Mouse (Mus musculus) liver, adult 2 months (tissue): Measurements from ENCODE around the gene Scn3b. TPM values are rescaled to one million over a fixed set of nuclear protein-coding genes. Genes with fewer than 3 reads are reported as not detected.

Experiments used
- DNase-seq: peaks from one replicate; pipeline ENCODE4 v3.0.0-alpha.2; 2011; ENCODE audit warnings: low read depth, low spot score; ENCODE audit errors: extremely low read depth
- H3K27ac ChIP-seq: fragments of 200-500 bp; replicated peaks from 2 replicates; pipeline ENCODE4 v1.5.1; 2012; ENCODE audit warnings: low read depth, mild to moderate bottlenecking, control low read depth, inconsistent platforms, low read length; ENCODE audit not compliant: insufficient read depth
- H3K27me3 ChIP-seq: fragments of 200-500 bp; 2 replicates; pipeline ENCODE4 v1.6.1; 2012; ENCODE audit warnings: mild to moderate bottlenecking, moderate library complexity, low read length, inconsistent platforms; ENCODE audit not compliant: control insufficient read depth, insufficient read depth
- H3K36me3 ChIP-seq: fragments of 200-500 bp; 2 replicates; pipeline ENCODE4 v1.6.1; 2012; ENCODE audit warnings: low read length, inconsistent platforms; ENCODE audit not compliant: control insufficient read depth, insufficient read depth
- H3K4me1 ChIP-seq: fragments of 200-500 bp; 2 replicates; pipeline ENCODE4 v1.6.1; 2011; ENCODE audit warnings: low read length; ENCODE audit not compliant: control insufficient read depth, insufficient read depth
- H3K4me3 ChIP-seq: fragments of 200-500 bp; 2 replicates; pipeline ENCODE4 v1.5.1; 2011; ENCODE audit warnings: low read depth, mild to moderate bottlenecking, control low read depth, low read length, moderate library complexity; ENCODE audit not compliant: insufficient read depth
- H3K79me2 ChIP-seq: fragments of 200-500 bp; 2 replicates; pipeline ENCODE4 v1.6.1; 2012; ENCODE audit warnings: inconsistent platforms, mild to moderate bottlenecking, low read length, moderate library complexity; ENCODE audit not compliant: control insufficient read depth, insufficient read depth
- H3K9ac ChIP-seq: fragments of 200-500 bp; 2 replicates; pipeline ENCODE4 v1.6.1; 2012; ENCODE audit warnings: low read depth, mild to moderate bottlenecking, control low read depth, inconsistent platforms, low read length
- CTCF ChIP-seq: fragments of 200-500 bp; IDR thresholded peaks from 2 replicates; pipeline ENCODE4 v1.5.1; 2011; ENCODE audit warnings: low read depth, low read length, control low read depth
- POLR2A ChIP-seq: fragments of 200-500 bp; IDR thresholded peaks from 2 replicates; pipeline ENCODE4 v1.6.1; 2011; ENCODE audit warnings: low read length, control low read depth; ENCODE audit not compliant: insufficient read depth; ENCODE audit errors: extremely low read depth
- WGBS: fragments of 180-500 bp; shearing (Covaris S2); methylation state at CpG from one replicate; pipeline ENCODE4 v1.1.7; 2018; 5-methylcytosine and 5-hydroxymethylcytosine counted together
- polyA plus RNA-seq: library from polyadenylated mRNA; depleted of rRNA; stranded (reverse); fragments of >200 nt; gene quantifications from 2 replicates; pipeline ENCODE4 v1.2.3, GENCODE M21; 2012
- total RNA-seq: library from RNA; depleted of rRNA; stranded (reverse); fragments of >200 nt; gene quantifications from 2 replicates; pipeline ENCODE4 v1.2.3, GENCODE M21; 2014

Scn3b gene
- total and polyA plus RNA-seq, 2 experiments, result 0.09 TPM; not detected in 1

DNA sequence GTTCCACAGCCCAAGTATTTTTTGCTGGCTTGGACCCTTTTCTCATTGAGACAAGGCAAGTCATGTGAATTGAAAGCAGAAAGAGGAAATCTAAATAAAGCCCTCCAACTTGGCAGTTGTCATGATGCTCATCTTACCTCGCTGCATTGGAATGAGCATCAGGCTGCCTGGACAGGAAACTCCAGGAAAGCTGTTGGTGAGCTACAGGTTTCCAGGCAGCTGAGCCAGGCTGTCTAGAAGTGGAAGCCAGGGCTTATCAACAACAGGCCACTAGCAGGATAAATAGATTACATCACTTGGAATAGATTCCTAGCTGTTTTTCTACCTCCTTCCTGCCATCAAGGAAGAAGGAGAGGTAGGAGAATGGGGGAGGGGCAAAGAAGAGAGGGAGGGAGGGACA is 19.9 kb upstream of the Scn3b start:
- TF ChIP-seq CTCF, result no peak
- no peak for TF ChIP-seq POLR2A
- Histone ChIP-seq H3K4me1 (no peaks in the 10 kb centered on the region; the same call in 1 of the 2 replicates), H3K27me3 (no peaks in the 10 kb centered on the region), H3K79me2 (no peaks in the 10 kb centered on the region), H3K27ac (no peak overlapping the region), H3K4me3 (no peak overlapping the region), H3K9ac (no peak overlapping the region), H3K36me3 (no peaks in the 10 kb centered on the region)
- WGBS, result 67% methylated on average over 1 of the region's 1 CpGs
- DNase-seq, result no peak

DNA sequence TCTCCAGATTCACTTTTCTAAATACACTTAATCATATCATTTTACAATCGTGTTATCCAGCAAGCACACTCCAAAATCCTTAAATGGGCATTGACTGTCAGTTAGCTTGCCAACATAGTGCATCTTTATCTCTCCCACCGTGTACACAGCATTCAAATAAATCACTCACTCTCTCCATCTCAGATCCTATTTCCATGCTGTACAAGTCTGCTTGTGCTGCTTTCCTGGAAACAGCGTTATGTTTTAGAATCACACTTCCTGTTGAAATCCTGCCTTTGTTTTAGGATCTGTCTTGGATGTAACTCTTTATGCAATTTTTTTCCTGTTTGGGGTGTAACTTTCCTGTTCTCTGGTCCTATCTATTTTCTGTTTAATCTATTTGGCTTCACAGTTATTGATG is 16.6 kb upstream of the Scn3b start:
- Histone ChIP-seq H3K4me1 (no peaks in the 10 kb centered on the region; the same call in 1 of the 2 replicates), H3K27ac (no peak overlapping the region), H3K9ac (no peak overlapping the region), H3K27me3 (no peaks in the 10 kb centered on the region), H3K79me2 (no peaks in the 10 kb centered on the region), H3K36me3 (no peaks in the 10 kb centered on the region), H3K4me3 (no peak overlapping the region)
- TF ChIP-seq CTCF, result no peak
- TF ChIP-seq POLR2A, result no peak
- no peak for DNase-seq
- WGBS, result 49% methylated on average over 3 of the region's 3 CpGs

DNA sequence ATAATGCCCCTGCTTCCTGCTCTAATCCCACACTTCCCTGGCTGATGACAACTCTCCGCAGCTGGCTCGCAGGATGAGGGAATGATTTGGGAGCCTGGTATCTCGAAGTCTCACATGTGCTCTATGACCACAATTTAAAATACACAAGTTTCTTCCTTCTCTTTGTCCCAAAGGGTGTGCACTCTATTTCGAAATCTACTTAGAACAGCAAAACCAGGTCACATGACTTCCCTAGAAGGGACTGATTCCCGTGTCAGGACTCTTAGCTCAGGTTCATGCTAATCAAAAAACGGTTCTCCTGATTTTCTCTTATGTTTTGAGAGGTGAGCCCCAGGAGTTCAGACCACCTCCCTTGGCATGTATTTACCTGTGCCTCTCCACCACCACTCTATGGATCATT is 5.1 kb upstream of the Scn3b start:
- Histone ChIP-seq H3K27me3 (peaks cover 4% of the 10 kb centered on the region), H3K4me3 (no peak overlapping the region), H3K9ac (no peak overlapping the region), H3K27ac (no peak overlapping the region), H3K4me1 (no peaks in the 10 kb centered on the region), H3K36me3 (no peaks in the 10 kb centered on the region), H3K79me2 (no peaks in the 10 kb centered on the region)
- TF ChIP-seq CTCF (no peak), POLR2A (no peak)
- WGBS, result 48% methylated on average over 6 of the region's 6 CpGs
- DNase-seq, result peak; percentile 15

DNA sequence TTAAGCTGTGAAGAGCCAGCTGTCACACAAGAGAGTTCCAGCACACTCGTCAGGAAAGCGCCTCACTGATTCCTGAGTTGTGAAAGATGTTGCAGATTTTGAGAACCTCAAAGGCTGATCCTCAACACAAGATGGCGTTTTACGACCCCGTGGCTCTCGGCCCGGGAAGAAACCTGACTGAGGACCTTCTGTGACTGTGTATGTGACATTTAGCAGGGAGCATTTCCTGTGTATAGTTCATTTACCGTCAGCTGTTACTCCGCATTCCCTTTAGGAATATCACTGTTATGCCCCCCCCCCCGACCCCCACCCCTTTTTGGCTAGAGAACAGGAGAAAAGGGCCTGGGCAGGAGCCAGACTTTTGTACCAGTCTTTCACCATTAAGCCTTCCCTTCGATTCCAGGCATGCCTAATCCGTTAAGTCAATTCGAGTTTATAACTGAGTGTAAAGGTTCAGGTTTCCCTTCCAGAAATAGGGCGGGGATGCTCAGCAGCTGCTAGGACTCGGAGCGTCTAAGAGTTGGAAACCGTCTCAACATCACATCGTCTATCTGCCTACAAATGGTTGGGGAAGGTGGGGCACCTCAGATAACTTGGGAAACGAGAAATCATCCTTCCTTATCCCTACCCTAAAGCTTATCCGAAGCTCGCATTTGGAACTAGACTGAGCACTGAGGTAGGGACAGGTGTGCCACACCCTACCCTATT is 823 bp upstream of the Scn3b start:
- Histone ChIP-seq H3K36me3 (no peaks in the 10 kb centered on the region), H3K79me2 (no peaks in the 10 kb centered on the region), H3K27me3 (peaks cover 4% of the 10 kb centered on the region), H3K4me1 (no peaks in the 10 kb centered on the region), H3K9ac (no peak overlapping the region), H3K27ac (no peak overlapping the region), H3K4me3 (no peak overlapping the region)
- no peak for DNase-seq
- TF ChIP-seq POLR2A, result no peak
- no peak for TF ChIP-seq CTCF
- 26% methylated on average over 21 of the region's 21 CpGs for WGBS

DNA sequence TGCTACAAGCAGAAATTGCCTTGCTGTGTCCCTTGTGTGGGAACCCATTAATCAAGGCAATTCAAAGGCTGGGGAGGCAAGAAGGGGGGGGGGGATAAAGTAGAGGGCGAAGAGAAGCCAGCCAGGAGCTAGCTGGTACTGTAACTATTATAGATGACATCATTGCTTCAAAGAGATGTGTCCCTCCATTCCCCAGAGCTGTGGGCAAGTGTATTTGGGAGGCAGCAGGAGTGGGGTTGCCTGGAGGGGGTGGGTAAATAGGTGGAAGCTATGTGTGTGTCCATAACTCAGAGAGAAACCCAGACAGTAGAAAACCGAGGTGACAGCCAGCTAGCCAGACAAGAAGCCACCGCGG is 292 bp upstream of the Scn3b start:
- Histone ChIP-seq H3K4me3 (no peak overlapping the region), H3K36me3 (no peaks in the 10 kb centered on the region), H3K79me2 (no peaks in the 10 kb centered on the region), H3K4me1 (no peaks in the 10 kb centered on the region), H3K27me3 (peaks cover 4% of the 10 kb centered on the region), H3K9ac (no peak overlapping the region), H3K27ac (no peak overlapping the region)
- TF ChIP-seq POLR2A, result no peak
- TF ChIP-seq CTCF, result no peak
- 10% methylated on average over 4 of the region's 4 CpGs for WGBS
- DNase-seq, result no peak

DNA sequence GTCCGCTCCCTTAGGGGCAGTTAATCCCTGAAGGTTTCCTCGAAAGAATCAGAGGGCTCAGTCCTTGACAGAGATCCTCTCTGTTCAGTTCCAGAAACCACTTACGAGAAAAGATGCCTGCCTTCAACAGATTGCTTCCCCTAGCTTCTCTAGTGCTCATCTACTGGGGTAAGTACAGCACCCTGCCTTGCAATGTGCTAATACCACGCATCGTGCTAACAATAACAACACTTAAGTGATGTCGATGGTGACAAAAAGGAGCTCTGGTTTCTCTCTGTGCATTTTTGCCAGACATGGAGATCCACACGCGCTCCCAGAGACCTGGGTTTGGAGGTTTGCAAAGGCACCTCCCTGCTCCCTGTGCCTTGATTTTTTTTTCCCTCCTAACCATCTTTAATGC is 863 bp downstream of the Scn3b start:
- no peak overlapping the region for H3K9ac ChIP-seq
- H3K36me3 ChIP-seq, result no peaks in the 10 kb centered on the region
- no peaks in the 10 kb centered on the region for H3K79me2 ChIP-seq
- H3K27ac ChIP-seq, result no peak overlapping the region
- DNase-seq, result no peak
- peaks cover 4% of the 10 kb centered on the region for H3K27me3 ChIP-seq
- TF ChIP-seq CTCF, result no peak
- no peak for TF ChIP-seq POLR2A
- no peak overlapping the region for H3K4me3 ChIP-seq
- 40% methylated on average over 8 of the region's 8 CpGs for WGBS
- H3K4me1 ChIP-seq, result no peaks in the 10 kb centered on the region
